Mouse (Mus musculus) brain, embryonic 14.5 days (tissue): ENCODE measurements at regions not wholly inside any gene's neighbourhood (a gene's known extent, or its start where the extent isn't known, plus 50 kb on each side); places are given as distances from the start of the nearest gene placed in this dataset.

Experiments
- CTCF ChIP-seq: fragments of 200-500 bp; IDR thresholded peaks from 2 replicates; pipeline ENCODE4 v1.5.1; 2012; ENCODE audit warnings: inconsistent platforms, mild to moderate bottlenecking, moderate library complexity, borderline replicate concordance; ENCODE audit not compliant: insufficient read depth, insufficient read length; ENCODE audit errors: extremely low read depth
- POLR2A ChIP-seq: fragments of 200-500 bp; IDR thresholded peaks from 2 replicates; pipeline ENCODE4 v1.6.1; 2012; ENCODE audit warnings: mild to moderate bottlenecking, inconsistent platforms, borderline replicate concordance; ENCODE audit not compliant: poor library complexity, insufficient read depth, insufficient read length, severe bottlenecking; ENCODE audit errors: extremely low read depth

- TF ChIP-seq CTCF (no peak), POLR2A (no peak)
Measured at GRCm38 (mm10) chr2:146688544-146688943, 167.1 kb upstream of the Kiz start.
